Mouse (Mus musculus): Measurements from ENCODE around the gene Daam2.

The Daam2 gene

DNA sequence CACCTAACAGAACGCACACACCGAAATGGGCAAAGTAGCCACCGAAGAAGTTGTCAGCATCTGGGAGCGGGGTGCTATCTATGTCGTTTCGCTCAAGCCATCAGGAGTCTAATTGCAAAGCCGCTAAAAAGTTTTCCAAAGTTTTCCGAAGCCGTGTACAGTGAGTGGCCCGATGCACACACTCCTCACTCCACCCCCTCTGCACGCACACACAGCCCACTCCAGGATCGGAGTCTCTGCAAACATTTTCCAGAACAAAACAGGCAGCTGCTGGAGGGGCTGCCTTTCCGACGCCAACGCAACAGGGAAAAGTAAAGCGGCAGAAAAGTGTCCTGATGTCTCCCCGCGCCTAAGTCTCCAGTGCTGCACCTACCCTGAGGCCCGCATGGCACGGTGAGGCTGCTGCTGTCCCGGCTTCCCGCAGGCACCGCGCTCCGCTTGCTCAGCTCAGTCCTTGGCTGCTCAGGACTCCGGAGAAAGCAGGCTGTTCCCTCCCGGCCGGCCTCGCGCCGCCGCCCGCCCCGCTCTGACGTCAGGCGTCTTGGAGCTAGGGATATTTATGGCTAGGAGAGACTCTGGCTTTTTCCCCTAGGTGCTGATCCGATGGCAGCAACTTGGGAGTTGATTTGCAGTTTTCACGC, at the start of gene Daam2:
Gene Daam2, minus strand, starts transcription at position 514 of the 641 bp plus-strand sequence.
- H3K36me3 ChIP-seq (ENCODE audit: insufficient read depth, low read length), result no peaks in the 10 kb centered on the region
- no peaks in the 10 kb centered on the region; the same call in 1 of the 2 replicates for H3K9me3 ChIP-seq (ENCODE audit: low read length)
- H3K4me3 ChIP-seq (replicated peaks; ENCODE audit: low read length), result peak within 1 kb of the TSS; percentile 57
- TF ChIP-seq CTCF (conservative IDR thresholded peaks at IDR 0.05; ENCODE audit: low read length), result no peak
- TF ChIP-seq POU5F1 (IDR thresholded peaks at IDR 0.05; ENCODE audit: borderline replicate concordance, low read length), result no peak
- TF ChIP-seq NANOG (IDR thresholded peaks at IDR 0.05; ENCODE audit: borderline replicate concordance, low read length), result no peak
- H3K27me3 ChIP-seq (ENCODE audit: insufficient read depth, low read length), result peaks cover 67% of the 10 kb centered on the region
- H3K4me1 ChIP-seq (replicated peaks; ENCODE audit: low read depth, low read length), result 0 out of 2 replicates have a peak, but pooled peaks cover 9% of the 10 kb centered on the region

- Histone ChIP-seq H3K36me3 (ENCODE audit: insufficient read depth, low read length) (no peaks in the 10 kb centered on the region), H3K9me3 (ENCODE audit: low read length) (no peaks in the 10 kb centered on the region), H3K4me1 (replicated peaks; ENCODE audit: low read depth, low read length) (peaks cover 12% of the 10 kb centered on the region), H3K4me3 (replicated peaks; ENCODE audit: low read length) (no peak overlapping the region), H3K27me3 (ENCODE audit: insufficient read depth, low read length) (peaks cover 45% of the 10 kb centered on the region)
- TF ChIP-seq NANOG (IDR thresholded peaks at IDR 0.05; ENCODE audit: borderline replicate concordance, low read length), result no peak
- no peak for TF ChIP-seq POU5F1 (IDR thresholded peaks at IDR 0.05; ENCODE audit: borderline replicate concordance, low read length)
- no peak for TF ChIP-seq CTCF (conservative IDR thresholded peaks at IDR 0.05; ENCODE audit: low read length)
Observed at GRCm38 (mm10) chr17:49610296-49610695, 46.2 kb upstream of the Daam2 start.

GRCm38 (mm10) chr17:49607351-49608027, 43.3 kb upstream of the Daam2 start:
- no peaks in the 10 kb centered on the region for H3K9me3 ChIP-seq (ENCODE audit: low read length)
- H3K36me3 ChIP-seq (ENCODE audit: insufficient read depth, low read length), result no peaks in the 10 kb centered on the region
- H3K27me3 ChIP-seq (ENCODE audit: insufficient read depth, low read length), result peaks cover 24% of the 10 kb centered on the region
- H3K4me3 ChIP-seq (replicated peaks; ENCODE audit: low read length), result no peak overlapping the region
- peaks cover 6% of the 10 kb centered on the region for H3K4me1 ChIP-seq (replicated peaks; ENCODE audit: low read depth, low read length)
- no peak for TF ChIP-seq NANOG (IDR thresholded peaks at IDR 0.05; ENCODE audit: borderline replicate concordance, low read length)
- TF ChIP-seq POU5F1 (IDR thresholded peaks at IDR 0.05; ENCODE audit: borderline replicate concordance, low read length), result no peak
- TF ChIP-seq CTCF (conservative IDR thresholded peaks at IDR 0.05; ENCODE audit: low read length), result no peak

DNA sequence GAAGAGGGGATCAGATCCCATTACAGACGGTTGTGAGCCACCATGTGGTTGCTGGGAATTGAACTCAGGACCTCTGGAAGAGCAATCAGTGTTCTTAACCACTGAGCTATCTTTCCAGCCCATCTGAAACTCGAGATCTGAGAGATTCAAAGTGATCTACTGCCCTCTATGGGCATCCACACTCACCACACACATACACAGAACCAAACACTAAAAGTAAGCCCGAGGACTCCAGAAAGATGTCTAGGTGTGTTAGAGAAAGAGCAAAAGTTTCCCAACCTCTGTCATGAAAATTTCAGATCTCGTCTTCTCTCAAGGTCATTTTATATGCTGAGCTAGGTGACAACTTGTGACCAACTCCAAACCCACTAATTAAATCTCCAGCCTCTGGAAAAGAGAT, 41.3 kb upstream of the Daam2 start:
- H3K4me1 ChIP-seq (replicated peaks; ENCODE audit: low read depth, low read length), result peaks cover 6% of the 10 kb centered on the region
- TF ChIP-seq POU5F1 (IDR thresholded peaks at IDR 0.05; ENCODE audit: borderline replicate concordance, low read length) (no peak), CTCF (conservative IDR thresholded peaks at IDR 0.05; ENCODE audit: low read length) (no peak), NANOG (IDR thresholded peaks at IDR 0.05; ENCODE audit: borderline replicate concordance, low read length) (no peak)
- no peaks in the 10 kb centered on the region for H3K36me3 ChIP-seq (ENCODE audit: insufficient read depth, low read length)
- H3K4me3 ChIP-seq (replicated peaks; ENCODE audit: low read length), result no peak overlapping the region
- H3K9me3 ChIP-seq (ENCODE audit: low read length), result no peaks in the 10 kb centered on the region
- H3K27me3 ChIP-seq (ENCODE audit: insufficient read depth, low read length), result peaks cover 21% of the 10 kb centered on the region

DNA sequence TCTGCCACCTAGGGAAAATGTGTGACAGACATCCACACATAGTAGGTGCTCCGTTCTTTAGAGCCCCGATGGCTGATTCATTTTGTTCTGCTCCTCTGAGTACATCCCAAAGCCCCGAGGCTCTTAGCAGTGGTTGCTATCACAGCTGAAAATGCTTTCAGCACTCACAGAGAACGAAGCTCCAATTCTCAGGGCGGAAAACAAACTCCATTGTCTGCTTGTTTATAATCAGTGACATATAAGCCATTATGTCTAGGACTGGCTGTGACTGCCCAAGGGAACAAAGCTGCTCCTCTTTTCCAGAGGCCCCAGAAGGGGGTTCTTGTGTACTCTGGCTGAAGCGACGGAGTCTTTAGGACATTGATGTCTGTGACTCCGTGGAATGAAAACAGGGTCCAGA, 25.9 kb upstream of the Daam2 start:
- H3K27me3 ChIP-seq (ENCODE audit: insufficient read depth, low read length), result no peaks in the 10 kb centered on the region
- no peaks in the 10 kb centered on the region for H3K4me1 ChIP-seq (replicated peaks; ENCODE audit: low read depth, low read length)
- no peak for TF ChIP-seq NANOG (IDR thresholded peaks at IDR 0.05; ENCODE audit: borderline replicate concordance, low read length)
- TF ChIP-seq CTCF (conservative IDR thresholded peaks at IDR 0.05; ENCODE audit: low read length), result no peak
- TF ChIP-seq POU5F1 (IDR thresholded peaks at IDR 0.05; ENCODE audit: borderline replicate concordance, low read length), result no peak
- no peaks in the 10 kb centered on the region for H3K36me3 ChIP-seq (ENCODE audit: insufficient read depth, low read length)
- peaks cover 13% of the 10 kb centered on the region for H3K9me3 ChIP-seq (ENCODE audit: low read length)
- no peak overlapping the region for H3K4me3 ChIP-seq (replicated peaks; ENCODE audit: low read length)

DNA sequence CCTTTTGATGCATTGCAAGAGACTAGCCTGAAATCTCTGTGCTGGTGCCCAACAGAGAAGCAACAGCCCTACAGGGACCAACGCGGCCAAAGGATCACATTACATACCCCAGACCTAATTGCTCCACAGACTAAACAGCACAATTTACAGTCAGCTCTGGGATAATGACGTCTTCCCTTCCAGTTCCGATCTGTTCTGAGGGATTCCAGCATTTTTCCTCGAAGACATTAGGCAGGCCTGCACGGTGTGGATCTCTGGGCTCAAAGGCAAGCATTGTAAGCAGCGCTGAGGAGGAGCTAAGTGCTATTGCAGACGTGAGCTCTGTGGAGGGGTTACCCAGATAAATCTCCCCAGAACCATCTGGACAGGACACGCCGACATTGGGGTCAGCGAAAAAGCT, 18.3 kb upstream of the Daam2 start:
- no peaks in the 10 kb centered on the region for H3K9me3 ChIP-seq (ENCODE audit: low read length)
- no peak for TF ChIP-seq POU5F1 (IDR thresholded peaks at IDR 0.05; ENCODE audit: borderline replicate concordance, low read length)
- H3K4me1 ChIP-seq (replicated peaks; ENCODE audit: low read depth, low read length), result no peaks in the 10 kb centered on the region
- H3K36me3 ChIP-seq (ENCODE audit: insufficient read depth, low read length), result no peaks in the 10 kb centered on the region
- no peak overlapping the region for H3K4me3 ChIP-seq (replicated peaks; ENCODE audit: low read length)
- H3K27me3 ChIP-seq (ENCODE audit: insufficient read depth, low read length), result no peaks in the 10 kb centered on the region

DNA sequence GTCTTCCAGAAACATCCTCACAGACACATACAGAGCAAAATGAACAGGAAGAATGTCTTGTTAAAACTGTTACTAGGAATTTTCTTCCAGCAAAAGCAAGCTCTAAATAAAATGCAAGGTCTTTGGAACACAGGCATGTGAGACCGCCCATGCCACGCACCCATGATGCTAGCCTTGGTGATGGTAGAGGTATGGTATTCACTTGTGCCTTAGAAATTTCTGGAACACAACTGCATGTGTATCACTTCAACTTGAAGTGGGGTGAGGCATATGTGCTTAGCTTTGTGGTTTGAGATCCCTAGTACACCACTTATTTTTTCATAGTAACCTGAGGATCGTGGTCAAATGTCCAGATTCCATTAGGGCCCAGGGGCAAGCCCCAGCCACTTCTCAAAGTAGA, 13.2 kb upstream of the Daam2 start:
- TF ChIP-seq POU5F1 (IDR thresholded peaks at IDR 0.05; ENCODE audit: borderline replicate concordance, low read length) (no peak), NANOG (IDR thresholded peaks at IDR 0.05; ENCODE audit: borderline replicate concordance, low read length) (no peak), CTCF (conservative IDR thresholded peaks at IDR 0.05; ENCODE audit: low read length) (no peak)
- Histone ChIP-seq H3K4me3 (replicated peaks; ENCODE audit: low read length) (no peak overlapping the region), H3K9me3 (ENCODE audit: low read length) (no peaks in the 10 kb centered on the region; the same call in 1 of the 2 replicates), H3K27me3 (ENCODE audit: insufficient read depth, low read length) (peaks cover 2% of the 10 kb centered on the region; the same call in 1 of the 2 replicates), H3K36me3 (ENCODE audit: insufficient read depth, low read length) (no peaks in the 10 kb centered on the region), H3K4me1 (replicated peaks; ENCODE audit: low read depth, low read length) (no peaks in the 10 kb centered on the region)

GRCm38 (mm10) chr17:49568717-49569116, 4.6 kb upstream of the Daam2 start:
- H3K9me3 ChIP-seq (ENCODE audit: low read length), result peaks cover 9% of the 10 kb centered on the region
- 0 out of 2 replicates have a peak, but pooled peaks cover 5% of the 10 kb centered on the region for H3K4me1 ChIP-seq (replicated peaks; ENCODE audit: low read depth, low read length)
- H3K36me3 ChIP-seq (ENCODE audit: insufficient read depth, low read length), result no peaks in the 10 kb centered on the region
- no peak for TF ChIP-seq NANOG (IDR thresholded peaks at IDR 0.05; ENCODE audit: borderline replicate concordance, low read length)
- TF ChIP-seq CTCF (conservative IDR thresholded peaks at IDR 0.05; ENCODE audit: low read length), result no peak
- no peak for TF ChIP-seq POU5F1 (IDR thresholded peaks at IDR 0.05; ENCODE audit: borderline replicate concordance, low read length)
- H3K27me3 ChIP-seq (ENCODE audit: insufficient read depth, low read length), result peaks cover 42% of the 10 kb centered on the region
- H3K4me3 ChIP-seq (replicated peaks; ENCODE audit: low read length), result no peak overlapping the region

Measured in E14TG2a.4 (cell line).